Mouse (Mus musculus) intestine, postnatal 0 days (tissue): ENCODE measurements around the gene Sec62. TPM values are rescaled to one million over a fixed set of nuclear protein-coding genes. Genes with fewer than 3 reads are reported as not detected.

ENCODE experiments used
- ATAC-seq: fragments of 200-750 bp; cut with Nextera tagmentation; 2 replicates; pipeline ENCODE4 v1.8.0; 2017; ENCODE audit warnings: mild to moderate bottlenecking, moderate TSS enrichment, moderate library complexity
- H3K27ac ChIP-seq: fragments of 300-500 bp; sonication (generic); 2 replicates; pipeline ENCODE4 v1.5.1; 2014; ENCODE audit warnings: mild to moderate bottlenecking, low read depth, low read length, moderate library complexity
- H3K27me3 ChIP-seq: fragments of 300-500 bp; sonication (generic); replicated peaks from 2 replicates; pipeline ENCODE4 v1.6.1; 2014; ENCODE audit warnings: low read length, mixed read lengths; ENCODE audit not compliant: control insufficient read depth, insufficient read depth
- H3K36me3 ChIP-seq: fragments of 300-500 bp; sonication (generic); 2 replicates; pipeline ENCODE4 v1.6.1; 2014; ENCODE audit warnings: mild to moderate bottlenecking, moderate library complexity; ENCODE audit not compliant: control insufficient read depth, insufficient read depth
- H3K4me1 ChIP-seq: fragments of 300-500 bp; sonication (generic); replicated peaks from 2 replicates; pipeline ENCODE4 v1.6.1; 2014; ENCODE audit warnings: antibody characterized with exemption, low read length, mixed read lengths; ENCODE audit not compliant: control insufficient read depth, insufficient read depth
- H3K4me2 ChIP-seq: fragments of 300-500 bp; sonication (generic); replicated peaks from 2 replicates; pipeline ENCODE4 v1.6.1; 2014; ENCODE audit warnings: low read depth, mild to moderate bottlenecking, moderate library complexity
- H3K4me3 ChIP-seq: fragments of 300-500 bp; sonication (generic); 2 replicates; pipeline ENCODE4 v1.5.1; 2014; ENCODE audit warnings: low read depth, low read length
- H3K9ac ChIP-seq: fragments of 300-500 bp; sonication (generic); 2 replicates; pipeline ENCODE4 v1.6.1; 2014; ENCODE audit warnings: mild to moderate bottlenecking, low read depth, low read length
- H3K9me3 ChIP-seq: fragments of 300-500 bp; sonication (generic); 2 replicates; pipeline ENCODE4 v1.6.1; 2016; ENCODE audit warnings: mixed run types; ENCODE audit not compliant: control insufficient read depth
- CTCF ChIP-seq: sonication (generic); IDR thresholded peaks from 2 replicates; pipeline ENCODE4 v1.5.1; 2016; ENCODE audit warnings: low read depth, mild to moderate bottlenecking, control low read depth, antibody characterized with exemption, moderate library complexity
- WGBS: fragments of 180-500 bp; shearing (Covaris S2); extraction: QIAGEN DNeasy Blood & Tissue Kit; methylation state at CpG from one replicate; pipeline ENCODE4 v1.1.7; 2014; 5-methylcytosine and 5-hydroxymethylcytosine counted together
- polyA plus RNA-seq: library from polyadenylated mRNA; unstranded; fragments of >200 nt; fragmentation: Nextera tagmentation; extraction: Ambion mirVana; gene quantifications from 2 replicates; pipeline ENCODE4 v1.2.1, GENCODE M21; 2015

Gene Sec62
- polyA plus RNA-seq, 1 experiment from 2014 or later, result 111 TPM

DNA sequence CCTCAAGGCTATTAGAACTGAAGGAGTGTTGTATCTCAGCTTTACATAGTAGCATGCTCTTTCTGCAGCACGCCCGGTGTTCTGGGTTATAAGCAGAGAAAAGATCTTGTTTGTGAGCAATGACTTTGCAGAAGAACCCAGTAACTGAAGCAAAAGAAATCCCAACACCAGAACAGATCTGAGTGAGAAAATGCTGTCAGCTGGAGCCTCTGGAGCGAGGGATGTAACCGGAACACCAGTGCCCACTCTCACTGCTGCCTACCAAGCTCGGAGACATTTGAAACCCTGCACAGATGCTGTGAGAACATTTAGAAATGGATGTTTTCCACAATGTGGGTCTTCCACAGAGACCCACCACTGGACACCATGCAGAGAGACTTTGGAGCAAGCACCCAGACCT, 18.0 kb upstream of the Sec62 start:
- no peak overlapping the region for H3K4me3 ChIP-seq
- H3K4me2 ChIP-seq, result no peak overlapping the region
- no peak for ATAC-seq
- WGBS, result 92% methylated on average over 5 of the region's 5 CpGs
- no peak for TF ChIP-seq CTCF
- H3K27me3 ChIP-seq, result no peaks in the 10 kb centered on the region
- H3K9ac ChIP-seq, result no peak overlapping the region
- H3K36me3 ChIP-seq, result no peaks in the 10 kb centered on the region
- H3K4me1 ChIP-seq, result no peaks in the 10 kb centered on the region
- H3K9me3 ChIP-seq, result no peaks in the 10 kb centered on the region
- no peak overlapping the region for H3K27ac ChIP-seq

DNA sequence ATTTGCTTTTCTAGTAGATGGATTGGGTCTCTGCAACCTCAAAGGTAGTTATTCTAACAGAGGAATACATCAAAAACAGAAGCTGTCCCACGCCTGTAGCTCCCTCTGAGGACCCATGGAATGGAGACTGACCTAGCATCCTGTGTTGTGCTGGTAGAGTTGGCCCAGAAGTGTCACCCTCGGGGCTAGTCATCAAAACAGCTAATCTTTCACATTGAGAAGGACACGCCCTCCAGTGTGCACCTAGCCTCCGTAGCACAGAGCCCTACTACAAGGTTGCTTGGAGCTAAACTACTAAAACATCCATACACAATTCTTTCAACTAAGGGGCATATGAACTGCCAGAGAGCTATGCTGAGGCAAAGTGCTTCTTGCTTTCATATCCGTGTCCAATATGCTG, 14.7 kb upstream of the Sec62 start:
- Histone ChIP-seq H3K4me1 (no peaks in the 10 kb centered on the region), H3K4me2 (no peak overlapping the region), H3K27me3 (no peaks in the 10 kb centered on the region), H3K9me3 (no peaks in the 10 kb centered on the region), H3K4me3 (no peak overlapping the region), H3K36me3 (no peaks in the 10 kb centered on the region), H3K27ac (no peak overlapping the region), H3K9ac (no peak overlapping the region)
- TF ChIP-seq CTCF, result no peak
- 58% methylated on average over 5 of the region's 5 CpGs for WGBS
- ATAC-seq, result no peak

DNA sequence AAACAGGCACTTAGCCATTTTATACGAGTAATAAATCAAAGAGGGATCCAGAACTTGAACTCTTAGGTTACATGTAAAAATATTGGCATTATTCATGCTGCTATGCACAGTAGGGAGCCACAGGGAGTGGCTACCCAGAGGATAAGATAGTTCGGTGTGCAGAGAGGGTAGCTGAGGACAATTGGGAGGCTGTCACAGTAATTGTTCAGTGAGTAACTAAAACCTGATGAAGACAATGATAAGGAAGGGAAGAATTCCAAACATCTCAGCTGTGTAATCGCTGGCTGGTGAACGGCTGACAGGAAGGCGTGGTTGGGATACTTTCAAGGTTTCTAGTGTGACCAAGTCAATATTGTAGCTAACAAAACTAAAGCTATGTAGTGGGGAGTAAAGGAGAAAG, 4.1 kb upstream of the Sec62 start:
- no peak for TF ChIP-seq CTCF
- no peak for ATAC-seq
- H3K27me3 ChIP-seq, result no peaks in the 10 kb centered on the region
- no peaks in the 10 kb centered on the region for H3K9me3 ChIP-seq
- H3K36me3 ChIP-seq, result no peaks in the 10 kb centered on the region
- H3K4me3 ChIP-seq, result no peak overlapping the region
- no peak overlapping the region for H3K4me2 ChIP-seq
- H3K9ac ChIP-seq, result no peak overlapping the region
- H3K4me1 ChIP-seq, result no peaks in the 10 kb centered on the region
- no peak overlapping the region for H3K27ac ChIP-seq
- WGBS, result 21% methylated on average over 5 of the region's 5 CpGs

DNA sequence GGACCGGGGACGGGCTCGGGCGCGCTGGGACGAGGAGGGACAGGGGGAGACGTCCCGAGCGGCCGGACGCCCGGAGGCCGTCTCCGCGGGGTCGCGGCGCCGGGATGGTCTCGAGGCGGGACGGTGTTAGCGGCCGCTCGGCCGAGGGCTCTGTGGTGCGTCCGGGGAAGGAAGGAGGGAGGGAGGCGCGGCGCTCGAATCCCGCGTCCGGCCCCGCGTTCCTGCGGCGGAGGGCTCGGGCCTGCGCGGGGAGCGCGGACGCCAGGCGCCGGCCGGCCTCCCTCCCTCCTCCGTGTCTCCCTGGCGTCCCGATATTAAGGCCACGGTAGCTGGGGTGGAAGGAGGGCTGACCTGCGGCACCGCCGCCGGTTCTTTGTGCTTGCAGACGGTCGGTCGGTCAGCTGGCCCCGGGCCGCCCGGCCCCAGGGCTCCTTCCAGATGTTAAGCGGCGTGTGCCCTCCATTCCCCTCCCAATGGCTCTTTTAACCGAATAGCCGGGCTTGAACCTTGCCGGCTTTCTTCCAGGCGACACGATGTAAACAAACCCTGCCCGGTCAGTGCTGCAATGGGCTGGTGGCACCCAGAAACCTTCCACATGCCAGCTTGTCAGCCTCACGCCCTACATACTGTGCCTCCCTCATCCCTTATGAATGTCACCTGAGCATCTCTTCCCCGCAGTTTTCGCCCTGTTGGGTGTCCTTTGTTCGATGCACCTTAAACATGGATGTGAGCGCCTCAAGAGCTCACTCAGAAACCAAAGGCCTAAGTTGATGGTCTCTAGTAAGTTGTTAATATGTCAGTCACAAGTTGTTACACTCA, 937 bp downstream of the Sec62 start:
- Histone ChIP-seq H3K9ac (peak overlapping the region; percentile 98), H3K36me3 (no peaks in the 10 kb centered on the region), H3K27me3 (no peaks in the 10 kb centered on the region), H3K4me3 (peak overlapping the region; percentile 99), H3K4me2 (peak overlapping the region; percentile 75), H3K9me3 (no peaks in the 10 kb centered on the region), H3K27ac (peak overlapping the region; percentile 91), H3K4me1 (no peaks in the 10 kb centered on the region)
- no peak for TF ChIP-seq CTCF
- ATAC-seq, result peak; percentile 75
- under 1% methylated on average over 72 of the region's 75 CpGs for WGBS

DNA sequence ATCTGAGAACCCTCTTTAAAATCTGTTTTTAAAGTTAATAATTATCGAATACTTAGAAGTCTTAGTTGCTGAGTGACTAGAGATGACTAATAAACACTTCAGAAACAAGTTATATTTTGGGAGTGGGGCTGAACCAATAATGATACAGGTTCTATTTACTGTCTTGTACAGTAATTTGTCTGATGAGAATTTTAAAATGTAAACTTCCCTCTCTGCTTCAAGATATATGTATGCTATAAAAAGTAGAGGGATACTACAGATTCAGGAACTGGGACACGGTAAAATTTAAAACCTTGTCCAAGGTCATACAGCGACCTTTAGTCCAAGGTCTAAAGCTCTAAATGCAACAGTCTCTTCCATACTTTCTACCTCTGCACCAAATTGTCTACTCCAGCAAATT, 9.5 kb downstream of the Sec62 start:
- no peaks in the 10 kb centered on the region for H3K9me3 ChIP-seq
- 79% methylated on average over 3 of the region's 3 CpGs for WGBS
- no peak for ATAC-seq
- no peak overlapping the region for H3K4me2 ChIP-seq
- H3K27ac ChIP-seq, result no peak overlapping the region
- peaks cover 4% of the 10 kb centered on the region; the same call in 1 of the 2 replicates for H3K36me3 ChIP-seq
- no peak for TF ChIP-seq CTCF
- no peaks in the 10 kb centered on the region for H3K4me1 ChIP-seq
- H3K27me3 ChIP-seq, result no peaks in the 10 kb centered on the region
- H3K4me3 ChIP-seq, result no peak overlapping the region
- H3K9ac ChIP-seq, result no peak overlapping the region

DNA sequence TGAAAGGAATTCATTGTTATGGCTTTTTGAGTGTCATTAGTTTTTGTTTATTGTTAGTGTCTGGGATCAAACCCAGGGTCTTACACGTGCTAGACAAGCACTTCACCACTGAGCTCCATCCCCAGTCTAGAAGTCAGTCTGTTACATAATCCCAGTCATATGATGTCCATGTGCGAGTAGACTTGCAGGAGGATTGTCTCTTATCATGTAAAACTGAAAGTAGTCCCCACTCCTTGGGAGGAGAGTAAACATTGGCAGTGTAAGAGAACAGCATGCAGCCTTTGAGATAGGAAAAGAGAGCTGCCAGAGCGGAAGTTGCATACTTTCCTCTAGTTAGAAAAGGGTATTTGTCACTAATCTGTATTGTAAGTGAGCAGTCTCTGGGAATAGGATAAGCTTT, 20.2 kb downstream of the Sec62 start:
- 31% methylated on average over 3 of the region's 3 CpGs for WGBS
- Histone ChIP-seq H3K9me3 (no peaks in the 10 kb centered on the region), H3K27me3 (no peaks in the 10 kb centered on the region), H3K4me1 (no peaks in the 10 kb centered on the region), H3K27ac (no peak overlapping the region), H3K36me3 (peaks cover 27% of the 10 kb centered on the region), H3K9ac (no peak overlapping the region), H3K4me3 (no peak overlapping the region), H3K4me2 (no peak overlapping the region)
- ATAC-seq, result peak; percentile 83
- no peak for TF ChIP-seq CTCF
